Mouse (Mus musculus) c-Kit-positive CD71-positive TER-119-negative erythroid progenitor cells, embryonic 14.5 days (primary cell): ENCODE data around the gene Il20rb.

Experiments
- DNase-seq: peaks from one replicate; pipeline ENCODE4 v3.0.0-alpha.2; 2013; ENCODE audit warnings: low read depth

Il20rb gene

DNA sequence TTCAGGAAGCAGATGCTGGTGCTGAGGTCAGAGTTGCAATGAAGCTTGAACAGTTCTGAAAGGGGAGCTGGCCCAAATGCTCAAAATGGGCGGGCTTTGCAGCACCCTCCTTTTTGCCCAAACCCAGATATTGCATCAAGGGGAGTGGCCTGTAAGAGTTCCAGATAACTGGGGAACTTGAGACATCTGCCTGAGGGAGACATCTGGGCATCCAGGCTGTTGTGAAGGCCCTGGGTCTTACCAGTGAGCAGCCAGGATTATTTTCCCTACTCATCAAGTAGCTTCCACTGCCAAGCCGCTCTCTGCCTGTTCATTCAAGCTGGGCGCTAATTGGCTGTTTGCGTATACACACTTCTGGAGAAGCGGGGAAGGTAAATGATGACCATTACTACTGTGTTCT, at the start of gene Il20rb:
Gene Il20rb (minus strand): TSS at position 358 of the 400 bp plus-strand sequence.
- no peak for DNase-seq

- DNase-seq = no peak
Measured at GRCm38 (mm10) chr9:100535618-100536262, 49.2 kb upstream of the Il20rb start.

DNA sequence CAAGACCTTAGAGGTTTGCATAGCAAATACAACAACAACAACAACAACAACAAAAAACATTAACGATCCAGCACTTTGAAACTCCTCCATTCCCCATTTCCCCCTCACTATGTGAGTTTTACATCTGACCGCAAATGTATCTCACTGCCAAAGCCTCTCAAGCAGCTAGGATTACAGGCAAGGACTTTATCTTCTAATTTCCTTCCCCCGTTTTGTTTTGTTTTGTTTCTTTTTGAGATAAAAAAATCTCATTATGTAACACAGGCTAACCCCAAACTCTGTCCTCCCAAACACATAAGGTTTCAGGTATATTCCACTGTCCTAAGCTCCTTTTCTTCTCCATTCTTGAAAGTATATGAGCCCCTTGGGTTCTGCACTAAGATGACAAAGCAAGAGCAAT, 48.1 kb upstream of the Il20rb start:
- no peak for DNase-seq

- DNase-seq = no peak
Measured at GRCm38 (mm10) chr9:100532847-100533505, 46.4 kb upstream of the Il20rb start.

GRCm38 (mm10) chr9:100531296-100531695, 44.7 kb upstream of the Il20rb start:
- DNase-seq = no peak

GRCm38 (mm10) chr9:100525225-100525624, 38.6 kb upstream of the Il20rb start:
- DNase-seq = no peak

- DNase-seq = no peak
Measured at GRCm38 (mm10) chr9:100522029-100522428, 35.4 kb upstream of the Il20rb start.

GRCm38 (mm10) chr9:100520586-100520985, 34.0 kb upstream of the Il20rb start:
- peak; percentile 44 for DNase-seq

DNA sequence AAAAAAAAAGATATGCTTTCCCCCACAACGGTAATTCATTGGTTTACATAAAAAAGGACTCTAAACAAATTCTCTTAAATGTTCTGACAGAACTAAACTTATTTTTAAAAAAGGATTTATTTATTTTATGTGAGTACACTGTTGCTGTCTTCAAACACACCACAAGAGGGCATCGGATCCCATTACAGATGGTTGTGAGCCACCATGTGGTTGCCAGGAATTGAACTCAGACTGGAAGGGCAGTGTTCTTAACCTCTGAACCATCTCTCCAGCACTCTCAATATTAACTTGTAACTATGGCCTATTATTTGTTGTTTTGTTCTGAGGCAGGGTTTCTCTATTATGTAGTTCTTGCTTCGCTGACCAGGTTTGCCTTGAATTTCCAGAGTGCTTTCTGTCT, 33.4 kb upstream of the Il20rb start:
- DNase-seq = no peak

DNA sequence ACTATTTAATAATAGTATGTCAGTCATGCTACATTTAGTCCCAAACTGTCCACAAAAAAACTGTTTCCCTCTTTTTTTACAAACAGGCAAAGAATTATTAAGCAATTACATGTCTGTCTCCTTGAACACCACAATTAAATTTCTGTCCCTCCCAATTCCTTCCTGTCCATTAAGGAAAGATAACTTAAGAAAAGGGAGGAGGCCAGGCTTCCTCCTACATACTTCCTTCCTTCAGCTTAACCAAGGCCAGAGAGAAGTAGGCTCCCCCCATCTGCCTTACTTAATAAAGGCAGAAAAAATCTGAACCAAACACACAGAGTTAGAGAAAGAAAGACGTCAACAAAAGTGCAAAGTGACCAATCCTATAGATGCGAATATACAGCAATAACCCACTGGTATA, 21.0 kb upstream of the Il20rb start:
- no peak for DNase-seq

- no peak for DNase-seq
Measured at GRCm38 (mm10) chr9:100506652-100507051, 20.1 kb upstream of the Il20rb start.

- no peak for DNase-seq
Measured at GRCm38 (mm10) chr9:100505498-100505897, 18.9 kb upstream of the Il20rb start.

DNA sequence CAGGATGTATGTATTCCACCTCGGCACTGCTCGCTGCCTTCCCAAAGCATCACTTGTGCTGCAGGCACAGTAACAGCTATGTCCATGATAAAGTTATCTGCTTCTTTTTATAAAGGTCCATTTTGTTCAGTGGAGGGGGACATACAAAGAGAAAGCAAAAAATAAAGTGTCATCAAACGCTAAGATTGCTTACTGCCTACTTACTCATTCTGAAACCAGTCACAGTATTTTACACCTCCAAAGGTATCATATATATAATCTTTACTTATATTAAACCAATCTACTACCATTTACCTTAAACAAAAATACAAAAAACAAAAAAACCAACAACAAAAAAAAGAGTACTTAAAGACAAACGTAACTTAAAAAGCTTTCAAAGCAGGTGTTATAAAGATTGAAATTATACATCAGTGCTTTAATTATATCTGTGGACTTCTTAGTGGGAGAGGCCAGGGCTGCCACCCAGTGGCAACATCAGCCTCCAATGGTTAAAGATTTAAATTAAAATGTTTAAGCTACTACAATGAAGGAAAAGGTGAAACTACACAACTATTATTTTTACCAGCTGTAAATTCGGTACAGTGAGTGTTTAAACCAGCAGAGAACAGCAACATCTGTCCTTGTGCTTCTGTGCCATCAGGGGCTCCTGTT, 7.1 kb upstream of the Il20rb start:
- no peak for DNase-seq

- DNase-seq = no peak
Measured at GRCm38 (mm10) chr9:100491424-100491823, 4.8 kb upstream of the Il20rb start.

DNA sequence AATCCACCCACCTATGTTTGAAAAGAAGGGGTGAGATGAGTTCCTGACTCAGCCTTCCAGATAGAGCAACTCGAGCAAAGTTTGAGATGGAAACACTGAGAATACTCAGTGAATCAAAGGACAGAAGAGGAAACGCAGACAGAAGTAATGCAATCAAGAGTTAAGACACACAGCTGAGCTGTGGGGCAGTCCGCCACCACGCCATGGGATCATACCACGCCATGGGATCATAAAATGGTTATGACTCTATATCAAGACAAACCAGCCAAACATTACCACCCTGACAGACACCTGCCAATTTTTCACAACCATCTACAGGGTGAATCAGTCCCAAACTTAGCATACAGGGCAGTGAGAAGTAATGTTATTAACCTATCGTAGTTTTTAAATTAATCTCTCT, 2.4 kb upstream of the Il20rb start:
- DNase-seq = no peak

DNA sequence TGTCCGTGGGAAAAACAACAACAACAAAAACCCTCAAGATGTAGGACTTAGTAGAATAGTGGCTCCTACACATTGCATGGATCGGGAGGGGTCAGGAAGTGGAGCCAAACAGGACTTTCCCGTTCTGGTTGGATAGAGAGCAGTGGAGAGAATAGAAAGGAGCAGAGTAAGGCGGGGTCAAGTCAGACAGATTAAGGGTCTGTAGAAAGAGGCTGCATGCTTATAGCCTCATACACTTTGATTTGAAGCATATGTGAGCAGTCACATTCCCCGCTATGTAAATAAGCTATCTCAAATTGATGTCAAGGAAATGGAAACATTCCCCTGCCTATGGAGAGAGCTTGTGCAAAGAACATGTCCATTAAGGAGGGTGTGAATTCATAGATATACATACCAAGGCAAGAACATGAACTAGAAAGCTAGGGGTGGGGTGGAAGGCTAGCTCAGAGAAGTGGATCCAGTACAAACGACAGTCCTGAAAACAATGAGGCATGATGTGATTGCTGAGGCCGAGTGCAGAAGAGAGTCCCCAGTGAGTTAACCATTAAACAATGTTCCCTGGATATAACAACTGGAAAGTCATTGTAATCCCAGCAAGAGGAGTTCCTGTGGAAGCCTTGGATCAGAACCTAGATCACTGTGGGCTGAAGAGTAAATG, 1.6 kb upstream of the Il20rb start:
- no peak for DNase-seq

GRCm38 (mm10) chr9:100483318-100483717, 3.3 kb downstream of the Il20rb start:
- no peak for DNase-seq

GRCm38 (mm10) chr9:100481626-100482025, 5.0 kb downstream of the Il20rb start:
- DNase-seq = no peak

- no peak for DNase-seq
Measured at GRCm38 (mm10) chr9:100474056-100474455, 12.5 kb downstream of the Il20rb start.

GRCm38 (mm10) chr9:100473361-100473760, 13.2 kb downstream of the Il20rb start:
- no peak for DNase-seq

GRCm38 (mm10) chr9:100472931-100473330, 13.7 kb downstream of the Il20rb start:
- DNase-seq = no peak

DNA sequence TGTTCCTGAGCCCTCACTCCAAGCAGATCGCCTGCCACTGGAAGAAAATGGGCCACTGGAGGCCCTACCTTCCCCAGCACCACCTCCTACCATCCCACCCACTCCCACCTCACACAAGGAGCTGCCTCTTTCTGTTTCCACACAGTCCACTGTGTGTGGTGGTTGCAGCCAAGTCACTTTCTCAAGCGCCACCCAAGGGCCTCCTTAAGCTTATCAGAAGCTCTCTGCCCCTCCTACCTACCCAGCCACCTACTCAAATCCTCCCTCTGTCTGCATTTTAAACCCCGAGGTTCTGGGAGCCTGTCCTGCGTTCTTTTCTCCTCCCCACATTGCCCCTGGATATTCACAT, 15.0 kb downstream of the Il20rb start:
- DNase-seq = no peak
